Mouse (Mus musculus) neural tube, embryonic 14.5 days (tissue): ENCODE measurements at regions not wholly inside any gene's neighbourhood (a gene's known extent, or its start where the extent isn't known, plus 50 kb on each side); places are given as distances from the start of the nearest gene placed in this dataset.
A peak's percentile ranks its signal among the peaks of the same experiment; 100 is the strongest.

ENCODE experiments used
- ATAC-seq: fragments of 200-750 bp; cut with Nextera tagmentation; 2 replicates; pipeline ENCODE4 v1.8.0; 2017; ENCODE audit warnings: low read depth, mild to moderate bottlenecking, moderate TSS enrichment, moderate library complexity
- H3K27ac ChIP-seq: fragments of 300-500 bp; sonication (generic); 2 replicates; pipeline ENCODE4 v1.5.1; 2014; ENCODE audit warnings: low read depth, mild to moderate bottlenecking, control low read depth, low read length, moderate library complexity, mixed read lengths
- H3K27me3 ChIP-seq: fragments of 300-500 bp; sonication (generic); 2 replicates; pipeline ENCODE4 v1.6.1; 2014; ENCODE audit warnings: low read length; ENCODE audit not compliant: control insufficient read depth, insufficient read depth
- H3K36me3 ChIP-seq: fragments of 300-500 bp; sonication (generic); 2 replicates; pipeline ENCODE4 v1.6.1; 2014; ENCODE audit warnings: low read length, mixed read lengths; ENCODE audit not compliant: control insufficient read depth, insufficient read depth
- H3K4me1 ChIP-seq: fragments of 300-500 bp; sonication (generic); 2 replicates; pipeline ENCODE4 v1.6.1; 2014; ENCODE audit warnings: low read length; ENCODE audit not compliant: control insufficient read depth, insufficient read depth
- H3K4me2 ChIP-seq: fragments of 300-500 bp; sonication (generic); 2 replicates; pipeline ENCODE4 v1.6.1; 2014; ENCODE audit warnings: mild to moderate bottlenecking, low read depth, low read length, control low read depth
- H3K4me3 ChIP-seq: fragments of 300-500 bp; sonication (generic); 2 replicates; pipeline ENCODE4 v1.5.1; 2014; ENCODE audit warnings: low read depth, low read length, control low read depth, mixed read lengths
- H3K9ac ChIP-seq: fragments of 300-500 bp; sonication (generic); replicated peaks from 2 replicates; pipeline ENCODE4 v1.6.1; 2014; ENCODE audit warnings: low read depth, mild to moderate bottlenecking, control low read depth, low read length, mixed read lengths
- H3K9me3 ChIP-seq: fragments of 300-500 bp; sonication (generic); 2 replicates; pipeline ENCODE4 v1.6.1; 2016; ENCODE audit warnings: low read length; ENCODE audit not compliant: control insufficient read depth
- WGBS: fragments of 180-500 bp; shearing (Covaris S2); extraction: QIAGEN DNeasy Blood & Tissue Kit; methylation state at CpG from one replicate; pipeline ENCODE4 v1.1.7; 2014; 5-methylcytosine and 5-hydroxymethylcytosine counted together

GRCm38 (mm10) chr8:96296643-96297042, 408.3 kb upstream of the Got2 start:
- no peak overlapping the region for H3K27ac ChIP-seq
- 43% methylated on average over 4 of the region's 4 CpGs for WGBS
- ATAC-seq = no peak
- H3K9ac ChIP-seq = no peak overlapping the region
- H3K9me3 ChIP-seq = no peaks in the 10 kb centered on the region
- no peaks in the 10 kb centered on the region for H3K27me3 ChIP-seq
- no peaks in the 10 kb centered on the region for H3K4me1 ChIP-seq
- no peaks in the 10 kb centered on the region for H3K36me3 ChIP-seq
- no peak overlapping the region for H3K4me2 ChIP-seq
- H3K4me3 ChIP-seq = no peak overlapping the region

GRCm38 (mm10) chr8:96290740-96291139, 402.4 kb upstream of the Got2 start:
- no peak for ATAC-seq
- Histone ChIP-seq H3K4me1 (peaks cover 7% of the 10 kb centered on the region; the same call in 1 of the 2 replicates), H3K27ac (no peak overlapping the region), H3K4me3 (no peak overlapping the region), H3K36me3 (no peaks in the 10 kb centered on the region), H3K9ac (no peak overlapping the region), H3K27me3 (no peaks in the 10 kb centered on the region), H3K9me3 (no peaks in the 10 kb centered on the region), H3K4me2 (no peak overlapping the region)

GRCm38 (mm10) chr8:96289519-96289918, 401.2 kb upstream of the Got2 start:
- no peaks in the 10 kb centered on the region for H3K36me3 ChIP-seq
- no peak overlapping the region for H3K27ac ChIP-seq
- no peak overlapping the region for H3K4me3 ChIP-seq
- no peak overlapping the region for H3K9ac ChIP-seq
- H3K4me2 ChIP-seq = no peak overlapping the region
- no peaks in the 10 kb centered on the region for H3K27me3 ChIP-seq
- H3K9me3 ChIP-seq = no peaks in the 10 kb centered on the region
- peaks cover 7% of the 10 kb centered on the region; the same call in 1 of the 2 replicates for H3K4me1 ChIP-seq
- peak; percentile 63; the same call in 1 of the 2 replicates for ATAC-seq
- 29% methylated on average over 3 of the region's 3 CpGs for WGBS

- 14% methylated on average over 3 of the region's 3 CpGs for WGBS
- no peak overlapping the region for H3K27ac ChIP-seq
Measured at GRCm38 (mm10) chr8:96288525-96288924, 400.2 kb upstream of the Got2 start.

GRCm38 (mm10) chr8:96277479-96278138, 389.3 kb upstream of the Got2 start:
- Histone ChIP-seq H3K36me3 (no peaks in the 10 kb centered on the region), H3K4me1 (no peaks in the 10 kb centered on the region), H3K4me2 (no peak overlapping the region), H3K4me3 (no peak overlapping the region), H3K9me3 (no peaks in the 10 kb centered on the region), H3K9ac (no peak overlapping the region), H3K27ac (no peak overlapping the region), H3K27me3 (no peaks in the 10 kb centered on the region)
- no peak for ATAC-seq
- WGBS = 12% methylated on average over 4 of the region's 4 CpGs

More at GRCm38 (mm10) chr8:96288525-96288924, 400.2 kb upstream of the Got2 start:
- Histone ChIP-seq H3K9ac (no peak overlapping the region), H3K9me3 (no peaks in the 10 kb centered on the region), H3K36me3 (no peaks in the 10 kb centered on the region), H3K4me1 (peaks cover 7% of the 10 kb centered on the region; the same call in 1 of the 2 replicates), H3K4me3 (no peak overlapping the region), H3K4me2 (no peak overlapping the region), H3K27me3 (no peaks in the 10 kb centered on the region)
- no peak for ATAC-seq

- H3K27me3 ChIP-seq = no peaks in the 10 kb centered on the region
- no peaks in the 10 kb centered on the region for H3K9me3 ChIP-seq
- no peak overlapping the region for H3K4me2 ChIP-seq
- no peaks in the 10 kb centered on the region for H3K36me3 ChIP-seq
- no peak overlapping the region for H3K9ac ChIP-seq
- no peaks in the 10 kb centered on the region for H3K4me1 ChIP-seq
- no peak for ATAC-seq
- no peak overlapping the region for H3K4me3 ChIP-seq
- 38% methylated on average over 5 of the region's 5 CpGs for WGBS
- H3K27ac ChIP-seq = no peak overlapping the region
Measured at GRCm38 (mm10) chr8:96277058-96277457, 388.7 kb upstream of the Got2 start.

- peak overlapping the region; percentile 44; the same call in 1 of the 2 replicates for H3K27ac ChIP-seq
- no peak for ATAC-seq
- H3K27me3 ChIP-seq = no peaks in the 10 kb centered on the region
- 63% methylated on average over 5 of the region's 5 CpGs for WGBS
- H3K4me3 ChIP-seq = no peak overlapping the region
- H3K4me1 ChIP-seq = peaks cover 5% of the 10 kb centered on the region; the same call in 1 of the 2 replicates
- no peaks in the 10 kb centered on the region for H3K36me3 ChIP-seq
- no peaks in the 10 kb centered on the region for H3K9me3 ChIP-seq
- H3K4me2 ChIP-seq = no peak overlapping the region
- H3K9ac ChIP-seq = no peak overlapping the region
Measured at GRCm38 (mm10) chr8:96256294-96256693, 367.9 kb upstream of the Got2 start.

- no peak overlapping the region for H3K9ac ChIP-seq
- H3K27me3 ChIP-seq = no peaks in the 10 kb centered on the region
- no peaks in the 10 kb centered on the region for H3K36me3 ChIP-seq
- no peak overlapping the region for H3K27ac ChIP-seq
- no peak overlapping the region for H3K4me2 ChIP-seq
- no peak for ATAC-seq
- H3K4me3 ChIP-seq = no peak overlapping the region
- 22% methylated on average over 5 of the region's 5 CpGs for WGBS
- peaks cover 5% of the 10 kb centered on the region; the same call in 1 of the 2 replicates for H3K4me1 ChIP-seq
- no peaks in the 10 kb centered on the region for H3K9me3 ChIP-seq
Measured at GRCm38 (mm10) chr8:96255811-96256210, 367.5 kb upstream of the Got2 start.

GRCm38 (mm10) chr8:96246017-96246416, 357.7 kb upstream of the Got2 start:
- Histone ChIP-seq H3K4me2 (no peak overlapping the region), H3K27ac (no peak overlapping the region), H3K9ac (no peak overlapping the region), H3K27me3 (no peaks in the 10 kb centered on the region), H3K36me3 (no peaks in the 10 kb centered on the region), H3K9me3 (no peaks in the 10 kb centered on the region), H3K4me3 (no peak overlapping the region), H3K4me1 (no peaks in the 10 kb centered on the region)
- ATAC-seq = no peak
- WGBS = 69% methylated on average over 7 of the region's 7 CpGs
